ENCODE assay signal across 36 mouse cellular contexts in the genomic region with DNA sequence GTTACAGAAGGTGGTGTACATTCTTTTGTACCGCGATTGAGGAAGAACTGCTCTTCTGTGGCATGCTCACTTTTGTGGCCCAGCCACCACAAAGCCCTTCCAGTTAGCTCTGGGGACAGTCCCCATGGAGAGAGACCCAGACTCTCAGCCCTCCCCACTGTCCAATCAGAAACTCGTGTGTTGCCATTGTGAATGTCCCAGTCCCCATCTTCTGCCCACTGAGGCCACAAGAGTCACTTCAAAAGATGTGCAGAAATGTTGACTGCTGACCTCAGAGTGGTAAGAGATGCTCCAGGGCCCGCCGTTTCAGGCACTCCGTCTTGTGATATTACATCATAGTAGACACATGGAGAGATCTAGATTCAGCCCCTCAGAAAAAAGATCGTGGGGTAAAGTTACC.
"Had no signal": no experiment of that assay in that cellular context is flagged by ENCODE, and none has a peak within 500 bp of the region (broad histone marks: within the 10 kb centered on the region; RNA-seq: fewer than 3 reads in every experiment).

No protein-coding gene starts in this region.

- H3K4me2 ChIP-seq: heart, embryonic 11.5 days; heart, embryonic 12.5 days; heart, embryonic 13.5 days; heart, embryonic 15.5 days; hindbrain, embryonic 12.5 days; hindbrain, embryonic 13.5 days; hindbrain, embryonic 14.5 days; hindbrain, embryonic 15.5 days; intestine, embryonic 15.5 days; kidney, embryonic 15.5 days had no signal

- H3K9ac ChIP-seq: heart, embryonic 12.5 days; heart, embryonic 13.5 days; heart, embryonic 15.5 days; hindbrain, embryonic 12.5 days; hindbrain, embryonic 13.5 days; hindbrain, embryonic 14.5 days; hindbrain, embryonic 15.5 days; intestine, embryonic 15.5 days; kidney, embryonic 15.5 days had no signal

- ATAC-seq: hindbrain, embryonic 16.5 days; hindbrain, postnatal 0 days; inflammation-experienced regulatory T-cells, adult 6 months; intestine, embryonic 15.5 days; intestine, embryonic 16.5 days; intestine, postnatal 0 days had no signal

- H3K27me3 ChIP-seq: heart, embryonic 12.5 days; heart, embryonic 13.5 days; heart, embryonic 15.5 days; hindbrain, embryonic 12.5 days; hindbrain, embryonic 13.5 days; hindbrain, embryonic 15.5 days; intestine, embryonic 15.5 days; kidney, embryonic 15.5 days had no signal

- H3K36me3 ChIP-seq: heart, embryonic 10.5 days; heart, embryonic 12.5 days; heart, embryonic 13.5 days; heart, embryonic 15.5 days; hindbrain, embryonic 10.5 days; hindbrain, embryonic 12.5 days; hindbrain, embryonic 13.5 days; hindbrain, embryonic 15.5 days; intestine, embryonic 15.5 days; kidney, embryonic 15.5 days had no signal

- H3K9me3 ChIP-seq: heart, embryonic 10.5 days; heart, embryonic 12.5 days; heart, embryonic 13.5 days; heart, embryonic 15.5 days; hindbrain, embryonic 10.5 days; hindbrain, embryonic 12.5 days; hindbrain, embryonic 13.5 days; hindbrain, embryonic 15.5 days; intestine, embryonic 15.5 days; kidney, embryonic 15.5 days had no signal

- DNase-seq: heart, postnatal 10 days; heart, postnatal 14 days; heart, postnatal 36 days; heart, postnatal 4 days; kidney, adult 11 months; kidney, adult 18-20 months; kidney, adult 2 months; kidney, adult 8-10 months; kidney, adult 9 months; kidney, postnatal 10 days; kidney, postnatal 14 days; kidney, postnatal 25 days; kidney, postnatal 36 days; kidney, postnatal 4 days; layer of hippocampus, adult 9-11 months; layer of hippocampus, postnatal 36 days had no signal

- H3K27ac ChIP-seq: heart, embryonic 10.5 days; heart, embryonic 13.5 days; heart, embryonic 15.5 days; hindbrain, embryonic 10.5 days; hindbrain, embryonic 12.5 days; hindbrain, embryonic 13.5 days; hindbrain, embryonic 14.5 days; hindbrain, embryonic 15.5 days; hindbrain, postnatal 0 days; intestine, embryonic 15.5 days; kidney, embryonic 15.5 days; kidney, postnatal 0 days; layer of hippocampus, adult 2 months; left cerebral cortex, adult 2 months had no signal

- H3K4me3 ChIP-seq: heart, embryonic 10.5 days; heart, embryonic 12.5 days; heart, embryonic 13.5 days; heart, embryonic 15.5 days; hindbrain, embryonic 10.5 days; hindbrain, embryonic 12.5 days; hindbrain, embryonic 13.5 days; hindbrain, embryonic 15.5 days; intestine, embryonic 15.5 days; kidney, embryonic 15.5 days; layer of hippocampus, adult 2 months; left cerebral cortex, adult 2 months had no signal

- H3K4me1 ChIP-seq: hindbrain, embryonic 13.5 days; hindbrain, embryonic 15.5 days had no signal
